Mouse (Mus musculus) lung, postnatal 0 days (tissue): ENCODE results near the gene Podnl1.

Source experiments
- CTCF ChIP-seq: IDR thresholded peaks from 2 replicates; pipeline ENCODE4 v1.5.1; 2016; ENCODE audit warnings: antibody characterized with exemption, mild to moderate bottlenecking
- EP300 ChIP-seq: IDR thresholded peaks from 2 replicates; pipeline ENCODE4 v1.6.1; 2016; ENCODE audit warnings: antibody characterized with exemption, mild to moderate bottlenecking, control low read depth

- TF ChIP-seq CTCF (no peak), EP300 (no peak)
Observed at GRCm38 (mm10) chr8:84076849-84077248, 48.9 kb upstream of the Podnl1 start.
